Mouse (Mus musculus) layer of hippocampus, postnatal 36 days (tissue): ENCODE measurements around the gene Qrich2. TPM values are rescaled to one million over a fixed set of nuclear protein-coding genes. Genes with fewer than 3 reads are reported as not detected.
"Not testable (repeated sequence)": the region's sequence is repeated elsewhere in the genome, so short reads cannot be mapped to it uniquely, and the experiment has no call there.

Experiments
- DNase-seq, 2 experiments: peaks; one replicate each; pipeline ENCODE4 v3.0.0; 2022
- total RNA-seq, 2 experiments: library from RNA; stranded (reverse); gene quantifications; 2 replicates each; pipeline ENCODE4 v1.2.3; 2021

The Qrich2 gene
- total RNA-seq, 2 experiments from 2014 or later = not detected

- no peak for DNase-seq
These were observed 22.8 kb upstream of the Qrich2 start for GRCm38 (mm10) chr11:116488693-116489375.

- DNase-seq = no peak
These were observed 22.2 kb upstream of the Qrich2 start for GRCm38 (mm10) chr11:116488207-116488606.

- no peak for DNase-seq
These were observed 18.2 kb upstream of the Qrich2 start for GRCm38 (mm10) chr11:116484261-116484660.

GRCm38 (mm10) chr11:116481776-116482175 lies 15.7 kb upstream of the Qrich2 start:
- DNase-seq = no peak

- DNase-seq = no peak
These were observed 14.9 kb upstream of the Qrich2 start for GRCm38 (mm10) chr11:116480975-116481374.

- DNase-seq = no peak
These were observed 13.8 kb upstream of the Qrich2 start for GRCm38 (mm10) chr11:116479832-116480231.

- DNase-seq = no peak
These were observed 12.9 kb upstream of the Qrich2 start for GRCm38 (mm10) chr11:116478978-116479377.

GRCm38 (mm10) chr11:116477160-116477759 lies 11.2 kb upstream of the Qrich2 start:
- DNase-seq = no peak

GRCm38 (mm10) chr11:116476696-116477095 lies 10.7 kb upstream of the Qrich2 start:
- no peak for DNase-seq

GRCm38 (mm10) chr11:116476041-116476440 lies 10.0 kb upstream of the Qrich2 start:
- DNase-seq = peak in 1 of 2 experiments; percentile 23

GRCm38 (mm10) chr11:116472275-116472674 lies 6.2 kb upstream of the Qrich2 start:
- no peak for DNase-seq

GRCm38 (mm10) chr11:116470896-116471295 lies 4.9 kb upstream of the Qrich2 start:
- no peak for DNase-seq

- no peak for DNase-seq
These were observed 4.2 kb upstream of the Qrich2 start for GRCm38 (mm10) chr11:116470249-116470648.

GRCm38 (mm10) chr11:116468338-116468737 lies 2.3 kb upstream of the Qrich2 start:
- not testable (repeated sequence) for DNase-seq

GRCm38 (mm10) chr11:116463833-116464232 lies 2.2 kb downstream of the Qrich2 start:
- DNase-seq = peak; percentile 80 to 83

- no peak for DNase-seq
These were observed 2.7 kb downstream of the Qrich2 start for GRCm38 (mm10) chr11:116463338-116463737.

- DNase-seq = no peak
These were observed 6.3 kb downstream of the Qrich2 start for GRCm38 (mm10) chr11:116459786-116460185.

GRCm38 (mm10) chr11:116456234-116456633 lies 9.8 kb downstream of the Qrich2 start:
- no peak for DNase-seq

- no peak for DNase-seq
These were observed 12.2 kb downstream of the Qrich2 start for GRCm38 (mm10) chr11:116453889-116454288.

- DNase-seq = no peak
These were observed 16.7 kb downstream of the Qrich2 start for GRCm38 (mm10) chr11:116449341-116449740.

GRCm38 (mm10) chr11:116447822-116448221 lies 18.2 kb downstream of the Qrich2 start:
- no peak for DNase-seq

GRCm38 (mm10) chr11:116446308-116446887 lies 19.6 kb downstream of the Qrich2 start:
- no peak for DNase-seq

- DNase-seq = peak; percentile 89
These were observed 20.3 kb downstream of the Qrich2 start for GRCm38 (mm10) chr11:116445596-116446307.
